Mouse (Mus musculus): ENCODE data around the gene Tmco1. TPM values are rescaled to one million over a fixed set of nuclear protein-coding genes. Genes with fewer than 3 reads are reported as not detected.

Tmco1 gene
- 82.6 and 95.3 TPM in 2 replicates for polyA plus RNA-seq (2015; fragmentation: Nextera tagmentation; extraction: Ambion mirVana)

- peak within 1 kb of the TSS; percentile 91 for H3K9ac ChIP-seq (ENCODE audit: low read depth, low read length)
- peak; percentile 28; the same call in 1 of the 2 replicates for TF ChIP-seq CTCF (IDR thresholded peaks at IDR 0.05; ENCODE audit: low read depth)
- under 1% methylated on average over 82 of the region's 82 CpGs for WGBS
- peaks cover 2% of the 10 kb centered on the region; the same call in 1 of the 2 replicates for H3K4me1 ChIP-seq (replicated peaks; ENCODE audit: control insufficient read depth, insufficient read depth, low read length)
- H3K36me3 ChIP-seq (ENCODE audit: control insufficient read depth, insufficient read depth) = peaks cover 4% of the 10 kb centered on the region
- ATAC-seq = peak; percentile 98
- peak within 1 kb of the TSS; percentile 87 for H3K4me3 ChIP-seq (ENCODE audit: low read depth, low read length)
- peak within 1 kb of the TSS; percentile 89 for H3K4me2 ChIP-seq (replicated peaks; ENCODE audit: low read depth)
- no peaks in the 10 kb centered on the region for H3K27me3 ChIP-seq (replicated peaks; ENCODE audit: control insufficient read depth, insufficient read depth, low read length)
- peak within 1 kb of the TSS; percentile 82 for H3K27ac ChIP-seq (ENCODE audit: low read depth, low read length)
- H3K9me3 ChIP-seq (ENCODE audit: control insufficient read depth) = no peaks in the 10 kb centered on the region
These were observed at the start of gene Tmco1 for GRCm38 (mm10) chr1:167308261-167309054. Gene Tmco1 (plus strand): TSS chr1:167308378.

DNA sequence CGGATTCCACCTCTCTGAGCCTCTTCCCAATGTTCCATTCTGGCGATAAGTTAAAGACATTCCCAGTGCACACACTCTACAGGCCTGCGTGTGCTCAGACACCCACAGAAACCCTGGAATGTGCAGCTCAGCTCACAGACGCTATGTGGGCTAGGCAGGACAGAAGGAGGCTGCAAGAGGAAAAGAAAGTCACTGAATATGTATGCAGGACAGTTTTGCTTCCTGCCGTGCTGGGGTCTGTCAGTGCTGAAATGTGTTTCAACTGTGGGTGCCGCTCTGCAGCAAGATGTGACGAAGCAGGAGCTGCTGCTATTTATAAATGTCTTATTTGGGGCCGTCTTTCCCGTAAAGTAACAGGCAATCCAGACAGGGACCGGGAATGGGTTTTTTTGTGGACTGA is 48.5 kb upstream of the Tmco1 start:
- Histone ChIP-seq H3K9ac (ENCODE audit: low read depth, low read length) (no peak overlapping the region), H3K4me2 (replicated peaks; ENCODE audit: low read depth) (no peak overlapping the region)
- TF ChIP-seq CTCF (IDR thresholded peaks at IDR 0.05; ENCODE audit: low read depth) = peak; percentile 20; the same call in 1 of the 2 replicates

GRCm38 (mm10) chr1:167261750-167262149 is 46.4 kb upstream of the Tmco1 start:
- no peak for ATAC-seq
- whole genome bisulfite sequencing = 83% methylated on average over 11 of the region's 11 CpGs
- no peak for TF ChIP-seq CTCF (IDR thresholded peaks at IDR 0.05; ENCODE audit: low read depth)
- H3K4me3 ChIP-seq (ENCODE audit: low read depth, low read length) = no peak overlapping the region
- H3K4me1 ChIP-seq (replicated peaks; ENCODE audit: control insufficient read depth, insufficient read depth, low read length) = no peaks in the 10 kb centered on the region
- no peak overlapping the region for H3K27ac ChIP-seq (ENCODE audit: low read depth, low read length)
- no peak overlapping the region for H3K9ac ChIP-seq (ENCODE audit: low read depth, low read length)
- no peak overlapping the region for H3K4me2 ChIP-seq (replicated peaks; ENCODE audit: low read depth)
- H3K27me3 ChIP-seq (replicated peaks; ENCODE audit: control insufficient read depth, insufficient read depth, low read length) = no peaks in the 10 kb centered on the region
- H3K36me3 ChIP-seq (ENCODE audit: control insufficient read depth, insufficient read depth) = no peaks in the 10 kb centered on the region
- H3K9me3 ChIP-seq (ENCODE audit: control insufficient read depth) = no peaks in the 10 kb centered on the region

More for the DNA sequence above, 48.5 kb upstream of the Tmco1 start:
- Histone ChIP-seq H3K27ac (ENCODE audit: low read depth, low read length) (no peak overlapping the region), H3K9me3 (ENCODE audit: control insufficient read depth) (no peaks in the 10 kb centered on the region), H3K4me3 (ENCODE audit: low read depth, low read length) (no peak overlapping the region), H3K36me3 (ENCODE audit: control insufficient read depth, insufficient read depth) (no peaks in the 10 kb centered on the region), H3K4me1 (replicated peaks; ENCODE audit: control insufficient read depth, insufficient read depth, low read length) (no peaks in the 10 kb centered on the region), H3K27me3 (replicated peaks; ENCODE audit: control insufficient read depth, insufficient read depth, low read length) (no peaks in the 10 kb centered on the region)
- no peak for ATAC-seq
- 56% methylated on average over 10 of the region's 10 CpGs for WGBS

GRCm38 (mm10) chr1:167262489-167263041 is 45.6 kb upstream of the Tmco1 start:
- ATAC-seq = no peak
- WGBS = 64% methylated on average over 10 of the region's 10 CpGs

DNA sequence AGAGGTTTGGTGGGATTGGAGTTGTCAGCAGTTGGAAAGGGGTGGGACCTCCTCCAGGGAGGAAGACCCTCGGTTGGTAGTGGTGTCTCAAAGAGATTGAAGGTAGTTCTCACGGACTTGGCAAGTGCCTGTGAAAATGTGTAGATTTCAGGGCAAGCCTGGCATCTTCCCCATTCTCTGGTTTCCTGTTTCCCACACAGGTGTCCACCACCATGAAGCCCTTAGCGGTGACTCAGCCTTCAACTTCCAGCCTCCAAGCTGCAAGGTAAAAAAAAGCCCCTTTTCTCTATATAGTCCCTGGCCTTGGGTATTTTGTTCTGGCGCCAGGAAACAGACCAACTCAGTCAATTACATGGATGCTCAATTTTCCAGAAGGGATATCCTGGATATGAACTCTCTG is 42.8 kb upstream of the Tmco1 start:
- Histone ChIP-seq H3K27ac (ENCODE audit: low read depth, low read length) (no peak overlapping the region), H3K4me3 (ENCODE audit: low read depth, low read length) (no peak overlapping the region), H3K9me3 (ENCODE audit: control insufficient read depth) (no peaks in the 10 kb centered on the region), H3K36me3 (ENCODE audit: control insufficient read depth, insufficient read depth) (no peaks in the 10 kb centered on the region), H3K9ac (ENCODE audit: low read depth, low read length) (no peak overlapping the region), H3K4me2 (replicated peaks; ENCODE audit: low read depth) (no peak overlapping the region), H3K4me1 (replicated peaks; ENCODE audit: control insufficient read depth, insufficient read depth, low read length) (peaks cover 6% of the 10 kb centered on the region; the same call in 1 of the 2 replicates), H3K27me3 (replicated peaks; ENCODE audit: control insufficient read depth, insufficient read depth, low read length) (peaks cover 11% of the 10 kb centered on the region)
- ATAC-seq = no peak
- no peak for TF ChIP-seq CTCF (IDR thresholded peaks at IDR 0.05; ENCODE audit: low read depth)
- WGBS = 78% methylated on average over 4 of the region's 4 CpGs

More at GRCm38 (mm10) chr1:167262489-167263041, 45.6 kb upstream of the Tmco1 start:
- Histone ChIP-seq H3K4me1 (replicated peaks; ENCODE audit: control insufficient read depth, insufficient read depth, low read length) (no peaks in the 10 kb centered on the region), H3K4me3 (ENCODE audit: low read depth, low read length) (no peak overlapping the region), H3K27ac (ENCODE audit: low read depth, low read length) (no peak overlapping the region), H3K9ac (ENCODE audit: low read depth, low read length) (no peak overlapping the region), H3K36me3 (ENCODE audit: control insufficient read depth, insufficient read depth) (no peaks in the 10 kb centered on the region), H3K9me3 (ENCODE audit: control insufficient read depth) (no peaks in the 10 kb centered on the region), H3K4me2 (replicated peaks; ENCODE audit: low read depth) (no peak overlapping the region), H3K27me3 (replicated peaks; ENCODE audit: control insufficient read depth, insufficient read depth, low read length) (no peaks in the 10 kb centered on the region)
- TF ChIP-seq CTCF (IDR thresholded peaks at IDR 0.05; ENCODE audit: low read depth) = no peak

DNA sequence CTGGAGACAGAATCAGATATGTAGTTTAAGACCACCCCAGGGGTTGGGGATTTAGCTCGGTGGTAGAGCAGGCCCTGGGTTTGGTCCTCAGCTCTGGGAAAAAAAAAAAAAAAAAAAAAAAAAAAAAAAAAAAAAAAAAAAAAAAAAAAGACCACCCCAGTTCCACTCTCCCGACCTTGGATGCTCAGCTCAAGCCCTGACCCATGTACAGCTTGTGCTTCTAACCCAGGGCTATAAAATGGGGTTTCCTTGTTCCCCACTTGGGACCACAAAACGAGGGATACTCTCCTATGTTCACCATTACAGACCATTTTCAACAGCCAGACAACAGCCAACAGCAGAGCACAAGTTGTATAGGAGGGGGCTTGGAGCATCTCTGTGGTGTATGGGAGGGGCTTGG is 41.5 kb upstream of the Tmco1 start:
- H3K4me3 ChIP-seq (ENCODE audit: low read depth, low read length) = no peak overlapping the region
- ATAC-seq = no peak
- 85% methylated on average over 3 of the region's 3 CpGs for WGBS
- no peak for TF ChIP-seq CTCF (IDR thresholded peaks at IDR 0.05; ENCODE audit: low read depth)
- H3K27me3 ChIP-seq (replicated peaks; ENCODE audit: control insufficient read depth, insufficient read depth, low read length) = peaks cover 23% of the 10 kb centered on the region
- no peak overlapping the region for H3K27ac ChIP-seq (ENCODE audit: low read depth, low read length)
- no peaks in the 10 kb centered on the region for H3K36me3 ChIP-seq (ENCODE audit: control insufficient read depth, insufficient read depth)
- H3K9me3 ChIP-seq (ENCODE audit: control insufficient read depth) = no peaks in the 10 kb centered on the region
- peaks cover 6% of the 10 kb centered on the region; the same call in 1 of the 2 replicates for H3K4me1 ChIP-seq (replicated peaks; ENCODE audit: control insufficient read depth, insufficient read depth, low read length)
- no peak overlapping the region for H3K4me2 ChIP-seq (replicated peaks; ENCODE audit: low read depth)
- no peak overlapping the region for H3K9ac ChIP-seq (ENCODE audit: low read depth, low read length)
